Mouse (Mus musculus) erythroblast, adult 5-6 weeks (primary cell): ENCODE data around the gene Gm10037. TPM values are rescaled to one million over a fixed set of nuclear protein-coding genes. Genes with fewer than 3 reads are reported as not detected.
"Not testable (repeated sequence)": the region's sequence is repeated elsewhere in the genome, so short reads cannot be mapped to it uniquely, and the experiment has no call there.

Experiments used
- ATAC-seq: replicated peaks from 2 replicates; pipeline ENCODE4 v1.8.0; 2016; ENCODE audit warnings: moderate number of reproducible peaks, mild to moderate bottlenecking, moderate TSS enrichment, inconsistent platforms; ENCODE audit not compliant: poor library complexity, low FRiP score, severe bottlenecking
- total RNA-seq, 2 experiments: library from RNA; stranded (forward) in 1 of 2; stranded (reverse) in 1 of 2; fragments of 150-400 nt in 1 of 2; fragments of 200-764, 138-1000 nt in 1 of 2; gene quantifications; 2 replicates each; pipeline versions ENCODE4 v1.2.3 to v1.2.4; 2015 to 2017; ENCODE audit warnings: low replicate concordance in 2 of 2

Gm10037 gene
- total RNA-seq (2015; ENCODE audit: low replicate concordance): not detected in 2 replicates
- not detected in 2 replicates for total RNA-seq (2017; ENCODE audit: low replicate concordance)

- ATAC-seq: peak; percentile 57; the same call in 1 of the 2 replicates
These were observed at the start of gene Gm10037 for GRCm38 (mm10) chr13:67830911-67831336. Gm10037 (plus strand) TSS chr13:67831106.

- no peak for ATAC-seq
These were observed 38.9 kb upstream of the Gm10037 start for GRCm38 (mm10) chr13:67791921-67792455.

GRCm38 (mm10) chr13:67798618-67799017 is 32.3 kb upstream of the Gm10037 start:
- ATAC-seq: no peak

GRCm38 (mm10) chr13:67799151-67799550 is 31.8 kb upstream of the Gm10037 start:
- not testable (repeated sequence) for ATAC-seq

GRCm38 (mm10) chr13:67811651-67812210 is 19.2 kb upstream of the Gm10037 start:
- ATAC-seq: no peak

GRCm38 (mm10) chr13:67812961-67813709 is 17.8 kb upstream of the Gm10037 start:
- no peak for ATAC-seq

GRCm38 (mm10) chr13:67813710-67814660 is 16.9 kb upstream of the Gm10037 start, which contains the start of gene Zfp273:
Zfp273 (plus strand) TSS chr13:67813740.
- peak; percentile 90 for ATAC-seq

- no peak for ATAC-seq
These were observed 12.3 kb upstream of the Gm10037 start for GRCm38 (mm10) chr13:67818636-67819035.

- ATAC-seq: not testable (repeated sequence)
These were observed 2.2 kb downstream of the Gm10037 start for GRCm38 (mm10) chr13:67833137-67833536.

- no peak for ATAC-seq
These were observed 12.8 kb downstream of the Gm10037 start for GRCm38 (mm10) chr13:67843775-67844118.

GRCm38 (mm10) chr13:67844119-67844852 is 13.4 kb downstream of the Gm10037 start:
- ATAC-seq: no peak

GRCm38 (mm10) chr13:67844853-67845194 is 13.9 kb downstream of the Gm10037 start:
- no peak for ATAC-seq

GRCm38 (mm10) chr13:67850361-67850760 is 19.5 kb downstream of the Gm10037 start:
- ATAC-seq: no peak

- no peak for ATAC-seq
These were observed 22.2 kb downstream of the Gm10037 start for GRCm38 (mm10) chr13:67853130-67853529.

GRCm38 (mm10) chr13:67853983-67854382 is 23.1 kb downstream of the Gm10037 start:
- no peak for ATAC-seq

- ATAC-seq: no peak
These were observed 26.4 kb downstream of the Gm10037 start for GRCm38 (mm10) chr13:67857317-67857716.

GRCm38 (mm10) chr13:67862508-67862907 is 31.6 kb downstream of the Gm10037 start:
- no peak for ATAC-seq

- ATAC-seq: no peak
These were observed 32.1 kb downstream of the Gm10037 start, which contains the start of gene BC048507 for GRCm38 (mm10) chr13:67863026-67863425. BC048507 (plus strand) TSS chr13:67863326.

- ATAC-seq: no peak
These were observed 34.0 kb downstream of the Gm10037 start for GRCm38 (mm10) chr13:67864764-67865350.
